Mouse (Mus musculus) limb, embryonic 11.5 days (tissue): ENCODE measurements around the gene Fes. TPM values are rescaled to one million over a fixed set of nuclear protein-coding genes. Genes with fewer than 3 reads are reported as not detected.

Experiments
- ATAC-seq: fragments of 200-750 bp; cut with Nextera tagmentation; 2 replicates; pipeline ENCODE4 v1.8.0; 2017; ENCODE audit warnings: low read depth; ENCODE audit not compliant: insufficient number of reproducible peaks, low FRiP score, low TSS enrichment
- DNase-seq: peaks from one replicate; pipeline ENCODE4 v3.0.0-alpha.2; 2015; ENCODE audit warnings: low spot score
- H3K27ac ChIP-seq: fragments of 300-500 bp; sonication (generic); replicated peaks from 2 replicates; pipeline ENCODE4 v1.5.1; 2014; ENCODE audit warnings: low read depth, mild to moderate bottlenecking, low read length
- H3K27me3 ChIP-seq: fragments of 300-500 bp; sonication (generic); 2 replicates; pipeline ENCODE4 v1.6.1; 2014; ENCODE audit warnings: mild to moderate bottlenecking, low read length, mixed read lengths; ENCODE audit not compliant: control insufficient read depth, insufficient read depth
- H3K36me3 ChIP-seq: fragments of 300-500 bp; sonication (generic); 2 replicates; pipeline ENCODE4 v1.6.1; 2014; ENCODE audit warnings: mild to moderate bottlenecking, low read length, moderate library complexity, mixed read lengths; ENCODE audit not compliant: control insufficient read depth, insufficient read depth
- H3K4me1 ChIP-seq: fragments of 300-500 bp; sonication (generic); 2 replicates; pipeline ENCODE4 v1.6.1; 2014; ENCODE audit warnings: low read length, mixed read lengths; ENCODE audit not compliant: control insufficient read depth, insufficient read depth
- H3K4me2 ChIP-seq: fragments of 300-500 bp; sonication (generic); 2 replicates; pipeline ENCODE4 v1.6.1; 2014; ENCODE audit warnings: low read depth, mild to moderate bottlenecking, moderate library complexity; ENCODE audit not compliant: severe bottlenecking
- H3K4me3 ChIP-seq: fragments of 300-500 bp; sonication (generic); 2 replicates; pipeline ENCODE4 v1.5.1; 2014; ENCODE audit warnings: low read depth, low read length
- H3K9ac ChIP-seq: fragments of 300-500 bp; sonication (generic); 2 replicates; pipeline ENCODE4 v1.6.1; 2014; ENCODE audit warnings: mild to moderate bottlenecking, low read length
- H3K9me3 ChIP-seq: fragments of 300-500 bp; sonication (generic); 2 replicates; pipeline ENCODE4 v1.6.1; 2016; ENCODE audit warnings: low read length; ENCODE audit not compliant: control insufficient read depth
- WGBS: fragments of 180-500 bp; shearing (Covaris S2); extraction: QIAGEN DNeasy Blood & Tissue Kit; methylation state at CpG from one replicate; pipeline ENCODE4 v1.1.7; 2014; 5-methylcytosine and 5-hydroxymethylcytosine counted together
- polyA plus RNA-seq: library from polyadenylated mRNA; unstranded; fragments of >200 nt; fragmentation: Nextera tagmentation; extraction: Ambion mirVana; gene quantifications from 2 replicates; pipeline ENCODE4 v1.2.1, GENCODE M21; 2014

Fes gene
- polyA plus RNA-seq, 1 experiment from 2014 or later: 7.6 TPM

- Histone ChIP-seq H3K4me3 (no peak overlapping the region), H3K4me2 (no peak overlapping the region), H3K36me3 (peaks cover 6% of the 10 kb centered on the region; the same call in 1 of the 2 replicates), H3K9me3 (no peaks in the 10 kb centered on the region), H3K27me3 (no peaks in the 10 kb centered on the region), H3K27ac (no peak overlapping the region), H3K4me1 (peaks cover 22% of the 10 kb centered on the region), H3K9ac (no peak overlapping the region)
- no peak for ATAC-seq
- 91% methylated on average over 9 of the region's 9 CpGs for WGBS
- DNase-seq: no peak
Observed at GRCm38 (mm10) chr7:80346173-80346572, 41.6 kb downstream of the Fes start.

DNA sequence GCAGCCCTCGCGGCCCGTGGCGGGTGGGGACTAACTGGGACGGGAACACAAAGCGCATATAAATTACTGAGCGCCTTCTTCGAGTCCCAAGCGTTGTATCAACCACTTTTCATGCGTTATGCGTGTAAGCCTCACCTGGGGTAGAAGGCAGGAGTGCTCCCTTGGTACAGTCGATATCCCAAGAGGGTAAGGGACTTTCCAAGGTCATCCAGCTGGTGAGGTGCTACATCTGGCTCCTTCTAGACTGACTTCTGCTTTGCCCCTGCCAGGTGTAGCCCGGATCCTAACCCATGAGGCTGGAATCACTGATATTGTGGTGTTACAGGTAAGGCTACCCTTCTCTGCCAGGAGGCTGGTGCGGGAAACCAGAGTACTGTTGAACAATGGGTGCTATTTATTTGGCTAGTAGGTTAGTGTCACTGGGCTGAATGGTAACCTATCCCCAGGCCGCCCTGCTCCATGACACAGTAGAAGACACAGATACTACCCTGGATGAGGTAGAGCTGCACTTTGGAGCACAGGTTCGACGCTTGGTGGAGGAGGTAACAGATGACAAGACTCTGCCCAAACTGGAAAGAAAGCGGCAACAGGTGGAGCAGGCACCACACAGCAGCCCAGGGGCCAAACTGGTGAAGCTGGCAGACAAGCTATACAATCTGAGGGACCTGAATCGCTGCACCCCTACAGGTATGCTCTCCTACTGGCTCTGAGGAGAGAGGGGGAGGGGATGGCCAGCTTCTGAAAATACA, 44.3 kb downstream of the Fes start:
- Histone ChIP-seq H3K9me3 (no peaks in the 10 kb centered on the region), H3K4me1 (peaks cover 31% of the 10 kb centered on the region), H3K4me3 (peak overlapping the region; percentile 43), H3K4me2 (peak overlapping the region; percentile 76), H3K9ac (peak overlapping the region; percentile 80), H3K27ac (no peak overlapping the region), H3K27me3 (no peaks in the 10 kb centered on the region), H3K36me3 (no peaks in the 10 kb centered on the region)
- DNase-seq (no peak), ATAC-seq (no peak)
- 26% methylated on average over 19 of the region's 19 CpGs for WGBS

GRCm38 (mm10) chr7:80342858-80343257, 44.9 kb downstream of the Fes start, which contains the start of gene Hddc3:
TSS of gene Hddc3 (plus strand) at chr7:80343104.
- DNase-seq: peak; percentile 98
- Histone ChIP-seq H3K4me3 (peak within 1 kb of the TSS; percentile 43), H3K4me2 (peak within 1 kb of the TSS; percentile 76), H3K27me3 (no peaks in the 10 kb centered on the region), H3K27ac (no peak within 1 kb of the TSS), H3K4me1 (peaks cover 27% of the 10 kb centered on the region), H3K36me3 (0 out of 2 replicates have a peak, but pooled peaks cover under 1% of the 10 kb centered on the region), H3K9ac (peak within 1 kb of the TSS; percentile 80), H3K9me3 (no peaks in the 10 kb centered on the region)
- ATAC-seq: no peak; the same call in 1 of the 2 replicates
- WGBS: under 1% methylated on average over 25 of the region's 25 CpGs

DNA sequence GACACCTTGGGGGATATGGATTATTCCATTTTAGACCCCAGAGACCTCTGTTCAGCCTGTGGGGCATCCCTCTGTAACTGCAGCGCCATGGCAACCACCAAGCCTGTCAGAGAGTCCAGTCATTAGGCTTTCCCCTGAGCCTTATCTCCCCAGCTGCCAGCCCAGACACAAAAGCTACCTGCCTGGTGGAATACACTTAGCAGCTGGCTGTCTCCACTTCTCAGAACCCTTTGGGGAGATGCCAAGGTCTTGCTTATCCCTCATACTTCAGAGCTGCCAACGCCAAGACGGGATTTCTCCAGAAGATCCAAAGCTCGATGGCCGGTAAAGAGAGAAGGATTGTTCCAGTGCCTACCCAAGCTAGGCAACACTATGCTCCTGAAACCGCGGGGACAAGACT, 46.0 kb downstream of the Fes start:
- H3K4me3 ChIP-seq: no peak overlapping the region
- H3K4me2 ChIP-seq: no peak overlapping the region

DNA sequence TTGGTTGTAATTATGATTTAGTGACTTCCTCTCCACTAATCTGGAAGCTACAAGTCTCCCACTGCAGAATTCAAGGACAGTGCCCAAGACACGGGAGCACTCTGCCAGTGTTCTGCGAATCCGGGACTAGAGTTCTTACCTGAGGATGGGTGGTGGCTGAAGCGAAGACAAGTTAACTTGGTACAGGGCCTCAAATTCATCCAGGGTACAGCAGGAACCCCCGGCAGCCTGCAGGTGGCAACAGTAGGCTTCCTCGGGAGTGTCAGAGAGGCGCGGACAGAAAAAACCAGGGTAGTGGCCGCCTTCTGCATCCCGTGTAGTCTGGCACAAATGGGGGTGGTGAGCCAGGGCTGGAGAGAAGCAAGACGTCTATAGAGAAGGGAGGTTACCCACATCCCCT, 47.0 kb downstream of the Fes start, which contains the start of gene Unc45a:
Unc45a (minus strand) TSS at position 213 of the 400 bp plus-strand sequence.
- Histone ChIP-seq H3K4me2 (peak within 1 kb of the TSS; percentile 90), H3K9me3 (no peaks in the 10 kb centered on the region), H3K27me3 (no peaks in the 10 kb centered on the region), H3K27ac (no peak within 1 kb of the TSS), H3K4me1 (peaks cover 18% of the 10 kb centered on the region), H3K36me3 (peaks cover 10% of the 10 kb centered on the region), H3K4me3 (peak within 1 kb of the TSS; percentile 65), H3K9ac (peak within 1 kb of the TSS; percentile 60; the same call in 1 of the 2 replicates)
- DNase-seq (peak; percentile 84), ATAC-seq (peak; percentile 58)
- under 1% methylated on average over 11 of the region's 11 CpGs for WGBS

More for the DNA sequence above, 46.0 kb downstream of the Fes start:
- no peaks in the 10 kb centered on the region for H3K9me3 ChIP-seq
- H3K27ac ChIP-seq: no peak overlapping the region
- H3K27me3 ChIP-seq: no peaks in the 10 kb centered on the region
- no peak for ATAC-seq
- no peak overlapping the region for H3K9ac ChIP-seq
- 81% methylated on average over 7 of the region's 7 CpGs for WGBS
- DNase-seq: no peak
- peaks cover 20% of the 10 kb centered on the region for H3K4me1 ChIP-seq
- peaks cover 3% of the 10 kb centered on the region for H3K36me3 ChIP-seq

GRCm38 (mm10) chr7:80339793-80340628, 47.7 kb downstream of the Fes start:
- H3K27ac ChIP-seq: no peak overlapping the region
- H3K4me1 ChIP-seq: peaks cover 18% of the 10 kb centered on the region
- ATAC-seq (peak; percentile 94), DNase-seq (peak; percentile 99)
- H3K4me2 ChIP-seq: peak overlapping the region; percentile 90
- 1% methylated on average over 45 of the region's 45 CpGs for WGBS
- peak overlapping the region; percentile 60; the same call in 1 of the 2 replicates for H3K9ac ChIP-seq
- no peaks in the 10 kb centered on the region for H3K9me3 ChIP-seq
- H3K36me3 ChIP-seq: peaks cover 12% of the 10 kb centered on the region
- peak overlapping the region; percentile 65 for H3K4me3 ChIP-seq
- no peaks in the 10 kb centered on the region for H3K27me3 ChIP-seq

DNA sequence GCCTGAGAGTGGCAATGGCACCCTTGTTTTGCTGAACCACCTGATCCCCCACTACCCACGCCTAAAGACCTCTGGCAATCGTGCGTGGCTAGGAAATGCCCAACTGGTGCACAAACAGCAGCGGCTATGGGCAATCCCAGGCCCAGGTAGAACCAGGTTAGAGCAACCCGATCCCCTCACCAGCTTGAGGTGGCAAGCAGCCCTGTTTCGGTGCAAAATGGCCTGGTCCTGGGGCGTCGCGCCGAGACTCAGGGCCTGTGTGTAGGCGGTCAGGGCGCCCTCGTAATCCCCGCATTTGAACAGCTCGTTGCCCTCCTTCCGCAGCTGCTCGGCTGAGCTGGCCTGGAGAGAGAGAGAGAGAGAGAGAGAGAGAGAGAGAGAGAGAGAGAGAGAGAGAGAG, 48.4 kb downstream of the Fes start:
- Histone ChIP-seq H3K9ac (peak overlapping the region; percentile 66), H3K36me3 (peaks cover 14% of the 10 kb centered on the region), H3K27ac (no peak overlapping the region), H3K4me1 (peaks cover 18% of the 10 kb centered on the region), H3K4me2 (peak overlapping the region; percentile 90), H3K4me3 (peak overlapping the region; percentile 65), H3K27me3 (no peaks in the 10 kb centered on the region), H3K9me3 (no peaks in the 10 kb centered on the region)
- peak; percentile 41 for DNase-seq
- WGBS: 9% methylated on average over 17 of the region's 17 CpGs
- ATAC-seq: no peak

DNA sequence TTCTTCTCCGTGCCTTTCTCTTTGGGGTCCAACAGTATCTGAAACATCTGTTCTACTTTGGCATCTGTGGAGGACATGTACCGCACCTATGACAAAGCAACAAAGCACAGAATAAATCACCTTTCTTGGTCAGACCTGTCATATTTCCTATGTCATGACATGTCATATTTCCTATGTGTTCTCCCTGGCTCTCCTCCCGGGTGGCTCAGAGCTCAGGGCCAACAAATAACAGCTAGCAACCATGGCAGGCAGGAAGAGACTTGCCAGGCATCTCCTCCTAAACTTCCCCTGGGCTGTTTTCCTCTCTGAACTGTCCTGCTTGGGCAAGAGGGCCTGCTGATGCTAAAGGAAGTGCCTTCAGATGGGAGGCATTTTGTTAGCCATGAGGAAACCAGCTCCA, 50.8 kb downstream of the Fes start:
- Histone ChIP-seq H3K9me3 (no peaks in the 10 kb centered on the region), H3K4me1 (peaks cover 14% of the 10 kb centered on the region), H3K27ac (no peak overlapping the region), H3K36me3 (peaks cover 32% of the 10 kb centered on the region), H3K4me3 (no peak overlapping the region), H3K4me2 (no peak overlapping the region), H3K27me3 (no peaks in the 10 kb centered on the region), H3K9ac (no peak overlapping the region)
- 84% methylated on average over 3 of the region's 3 CpGs for WGBS
- DNase-seq: no peak
- ATAC-seq: no peak
